Mouse (Mus musculus) CD4-positive, CD25-positive, alpha-beta regulatory T cell, adult 4 months (primary cell): ENCODE measurements around the gene Kmo. TPM values are rescaled to one million over a fixed set of nuclear protein-coding genes. Genes with fewer than 3 reads are reported as not detected.

ENCODE experiments used
- ATAC-seq: one replicate; pipeline ENCODE4 v1.8.0; 2017
- polyA plus RNA-seq, 2 experiments: library from polyadenylated mRNA; unstranded; fragments of 100-300 nt; shearing (Covaris generic); gene quantifications; one replicate each; pipeline ENCODE4 v1.2.1; 2017

Gene Kmo
- polyA plus RNA-seq, 2 experiments from 2014 or later = 0.86 to 1.2 TPM

DNA sequence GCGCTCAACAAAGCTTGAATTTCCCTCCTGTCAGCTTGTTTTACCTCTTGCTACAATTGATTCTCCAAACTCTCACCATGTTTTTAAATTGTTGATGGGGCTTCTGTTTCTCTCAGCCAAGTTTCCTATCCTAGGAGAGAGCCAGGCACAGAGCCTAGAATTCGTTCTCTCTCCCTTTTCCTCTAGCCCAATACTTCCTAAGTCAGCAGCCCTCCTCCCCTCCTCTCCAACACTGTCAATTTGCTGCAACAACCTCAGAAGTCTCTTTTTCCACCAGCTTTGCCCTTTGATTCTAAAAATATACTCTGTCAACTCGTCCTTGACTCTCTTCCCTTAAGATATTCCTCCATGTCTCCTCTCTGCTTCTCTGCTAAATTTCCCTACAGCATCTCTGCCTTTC is 79.2 kb downstream of the Kmo start:
- ATAC-seq = no peak

DNA sequence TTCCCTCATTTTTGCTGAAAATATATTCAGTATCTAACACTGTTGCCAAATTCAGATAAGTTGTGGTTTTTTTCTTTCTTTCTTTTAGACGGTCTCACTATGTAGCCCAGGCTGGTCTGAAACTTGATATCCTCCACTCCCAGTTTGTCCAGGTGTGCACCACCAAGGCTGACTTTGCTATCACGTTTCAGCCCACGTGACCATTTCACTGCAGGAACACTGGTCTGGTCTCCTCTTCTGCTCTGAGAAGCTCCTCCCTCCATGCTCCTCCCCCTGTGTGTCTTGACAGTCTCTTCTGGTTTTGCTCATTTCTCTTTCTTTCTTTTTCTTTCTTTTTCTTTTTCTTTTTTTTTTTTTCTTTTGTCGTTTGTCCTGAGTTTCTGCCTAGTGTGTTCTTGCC is 79.6 kb downstream of the Kmo start:
- ATAC-seq = peak; percentile 58

DNA sequence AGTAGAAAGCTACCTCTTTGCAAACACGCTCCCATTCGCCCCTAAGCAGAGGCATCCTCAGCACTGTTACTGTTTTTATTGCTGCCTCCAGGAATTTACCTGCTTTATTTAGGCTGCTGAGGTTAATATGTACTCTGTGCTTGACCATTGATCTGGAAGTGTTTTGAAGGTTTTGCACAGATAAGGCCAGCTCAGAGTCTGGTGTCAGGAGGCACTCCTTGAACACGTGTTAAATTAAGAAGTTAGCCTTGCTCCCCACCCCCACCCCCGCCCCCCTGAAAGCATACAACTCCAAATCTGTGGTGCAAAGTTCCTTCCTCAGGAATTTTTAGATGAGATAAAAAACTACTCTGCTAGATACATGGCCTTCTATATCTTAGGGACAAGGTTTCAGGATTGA is 81.0 kb downstream of the Kmo start:
- ATAC-seq = no peak

DNA sequence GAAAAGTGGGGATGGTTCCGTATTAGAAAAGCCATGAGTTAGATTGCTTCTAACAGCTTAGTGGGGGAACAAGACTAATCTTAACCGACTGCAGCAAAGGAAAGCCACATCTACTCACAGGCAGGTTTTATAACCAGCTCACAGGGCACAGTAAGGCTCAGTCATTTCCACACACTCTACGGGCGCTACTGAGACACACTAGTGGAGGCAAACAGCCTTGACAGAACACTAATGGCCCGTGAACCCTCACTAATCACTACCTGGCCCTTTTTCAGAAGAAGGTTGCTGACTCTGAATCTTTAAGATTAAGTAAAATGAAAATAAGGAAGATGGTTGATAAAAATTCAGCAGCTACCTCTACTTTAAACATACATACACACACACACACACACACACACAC is 87.4 kb downstream of the Kmo start:
- ATAC-seq = no peak

DNA sequence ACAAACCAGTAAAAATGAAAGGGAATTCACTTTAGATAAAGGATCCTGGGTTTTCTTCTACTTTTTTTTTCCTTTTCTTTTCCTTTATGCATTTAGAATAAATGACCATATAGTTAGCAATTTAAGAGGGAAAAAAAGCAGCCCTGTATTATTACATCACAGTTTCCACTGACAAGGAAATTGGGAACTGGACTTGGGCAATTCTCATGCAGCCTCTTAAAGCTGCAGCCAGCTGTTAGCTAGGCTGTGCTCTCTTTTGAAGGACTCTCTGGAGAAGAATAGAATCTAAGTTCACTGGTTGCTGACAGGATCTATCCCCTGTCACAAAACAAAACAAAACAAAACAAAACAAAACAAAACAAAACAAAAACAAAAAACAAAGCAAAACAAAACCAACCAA is 87.8 kb downstream of the Kmo start:
- no peak for ATAC-seq

Other genes starting within 250 kb of the Kmo start
- not detected for gene Rgs7, start 127.9 kb upstream of the Kmo start, polyA plus RNA-seq
- gene Fh1, start 5.3 kb downstream of the Kmo start, polyA plus RNA-seq = 10 to 100 TPM; 55.8 to 66.7 TPM
- gene Opn3, start 72.4 kb downstream of the Kmo start, polyA plus RNA-seq = not detected
- gene Chml, start 72.5 kb downstream of the Kmo start, polyA plus RNA-seq = under 1 TPM; 0.22 to 0.44 TPM
- gene Wdr64, start 78.2 kb downstream of the Kmo start, polyA plus RNA-seq = not detected